Mouse (Mus musculus) embryonic stem cell, embryonic (primary cell): ENCODE data around the gene Kcnj1.

Experiments
- CTCF ChIA-PET, 4 experiments: fragments of 300-600 bp in 2 of 4; fragments of 350-600 bp in 2 of 4; sonication (Branson Sonifier 250); formaldehyde crosslinking; loops; one replicate each; lab custom pipeline; 2022; ENCODE audit warnings: inconsistent platforms in 2 of 4; lab: Charles Lee
- POLR2A ChIA-PET, 4 experiments: fragments of 300-600 bp in 2 of 4; fragments of 350-600 bp in 2 of 4; sonication (Branson Sonifier 250); formaldehyde crosslinking; loops; one replicate each; lab custom pipeline; 2022; ENCODE audit warnings: antibody characterized with exemption in 4 of 4, inconsistent platforms in 1 of 4; lab: Charles Lee

The Kcnj1 gene

GRCm38 (mm10) chr9:32384906-32385305 is 12.6 kb downstream of the Kcnj1 start:
- POLR2A ChIA-PET, result no interaction called here
- CTCF ChIA-PET, result interaction anchor here in 1 of 4 experiments (0.9 to 1.7 kb wide), 2 partner anchors 21 to 201 kb away, joined by 3 to 4 read pairs; no protein-coding TSS in a partner anchor

DNA sequence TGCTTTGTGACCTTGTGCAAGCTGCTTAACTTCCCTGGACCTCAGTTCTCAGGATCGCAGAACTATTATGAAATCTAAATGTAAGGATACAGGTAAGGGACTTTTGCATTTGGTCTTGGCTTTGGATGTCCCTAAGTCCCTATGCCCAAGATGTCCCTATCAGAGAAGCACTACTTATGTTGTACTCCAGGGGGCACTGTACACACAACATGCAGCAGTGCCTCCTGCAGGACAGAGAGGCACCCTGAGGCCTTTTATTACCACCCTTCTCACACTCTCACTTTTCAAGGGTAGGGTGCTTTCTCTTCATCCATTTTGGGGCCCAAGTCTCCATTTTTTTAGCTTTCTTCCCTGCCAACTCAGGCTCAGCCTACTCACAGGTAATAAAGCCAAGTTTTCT is 15.8 kb downstream of the Kcnj1 start:
- CTCF ChIA-PET, result interaction anchor here in 3 of 4 experiments (0.6 to 2.3 kb wide), 5 partner anchors 17 to 176 kb away, joined by 3 to 10 read pairs (median 3); no protein-coding TSS in a partner anchor
- POLR2A ChIA-PET, result no interaction called here

GRCm38 (mm10) chr9:32391092-32391491 is 18.8 kb downstream of the Kcnj1 start:
- ChIA-PET CTCF (interaction anchor here in 2 of 4 experiments (0.6 to 2.2 kb wide), 6 partner anchors 14 to 627 kb away, joined by 3 to 5 read pairs (median 4); no protein-coding TSS in a partner anchor), POLR2A (interaction anchor here in 1 of 4 experiments (0.9 kb wide), 1 partner anchor 19 kb away, joined by 3 read pairs; no protein-coding TSS in a partner anchor)

DNA sequence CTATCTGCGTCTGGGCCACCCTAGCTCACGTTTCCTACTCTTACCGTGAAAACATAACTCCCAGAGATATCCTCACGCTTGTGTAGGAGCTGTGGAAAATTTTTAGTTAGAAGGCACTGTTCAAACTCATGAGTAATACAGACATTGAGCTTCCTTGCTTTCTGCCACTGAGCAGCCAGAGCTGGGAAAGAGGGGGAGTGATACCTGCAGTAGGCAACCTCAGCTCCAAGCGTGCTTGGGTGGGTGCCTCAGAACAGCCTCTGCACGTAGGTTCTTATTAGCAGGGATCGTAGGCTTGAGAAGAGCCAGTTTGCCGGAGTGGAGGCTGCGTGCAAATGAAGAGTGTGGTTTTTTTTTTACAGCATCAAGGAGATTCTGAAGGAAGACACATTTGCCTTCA is 19.4 kb downstream of the Kcnj1 start:
- POLR2A ChIA-PET, result interaction anchor here in 1 of 4 experiments (0.6 kb wide), 1 partner anchor 397 kb away, joined by 3 read pairs; no protein-coding TSS in a partner anchor
- CTCF ChIA-PET, result interaction anchor here in 2 of 4 experiments (0.6 to 2.2 kb wide), 6 partner anchors 13 to 627 kb away, joined by 3 to 5 read pairs (median 4); no protein-coding TSS in a partner anchor

DNA sequence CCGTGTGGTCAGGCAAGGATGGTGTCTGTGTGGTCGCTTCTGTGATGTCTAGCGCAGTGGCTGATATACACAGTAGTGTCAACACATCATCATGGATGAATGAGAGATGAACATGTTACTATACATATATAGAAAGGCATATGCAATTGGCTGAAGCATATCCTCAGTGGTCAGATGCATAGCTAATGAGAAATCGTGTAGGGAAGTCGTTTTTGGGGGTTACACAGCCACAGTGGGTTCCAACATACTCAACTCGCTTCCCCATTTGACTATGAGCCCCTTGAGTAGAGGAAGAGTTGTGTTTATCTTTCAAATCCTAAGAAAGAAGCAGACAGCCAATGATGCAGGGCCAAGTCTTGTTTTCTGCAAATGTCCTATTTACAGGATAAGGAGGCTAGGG is 20.4 kb downstream of the Kcnj1 start:
- ChIA-PET POLR2A (no interaction called here), CTCF (interaction anchor here in 2 of 4 experiments (1.5 to 2.2 kb wide), 2 partner anchors 13 to 193 kb away, joined by 4 to 5 read pairs; no protein-coding TSS in a partner anchor)

DNA sequence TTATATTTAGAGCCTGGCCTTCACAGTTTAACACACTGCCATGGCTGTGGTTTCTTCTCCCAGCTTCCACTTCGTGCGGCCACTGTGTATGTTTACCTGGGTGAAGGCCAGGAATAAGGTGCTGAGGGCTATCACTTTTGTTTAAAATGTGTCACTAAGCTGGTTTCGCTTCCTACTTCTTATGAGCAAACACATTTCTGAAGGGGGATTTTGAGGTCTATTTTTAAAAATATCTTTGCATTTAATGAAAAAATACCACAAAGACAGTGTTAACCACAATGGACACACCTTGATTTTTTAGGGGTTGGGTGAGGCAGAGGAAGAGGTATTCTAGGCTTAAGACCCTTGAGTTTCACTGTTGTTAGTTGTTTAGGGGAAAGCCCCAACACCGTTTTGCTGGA is 22.5 kb downstream of the Kcnj1 start:
- CTCF ChIA-PET, result no interaction called here
- POLR2A ChIA-PET, result interaction anchor here in 2 of 4 experiments (0.5 to 0.7 kb wide), 2 partner anchors 10 to 191 kb away, joined by 3 to 5 read pairs; no protein-coding TSS in a partner anchor

DNA sequence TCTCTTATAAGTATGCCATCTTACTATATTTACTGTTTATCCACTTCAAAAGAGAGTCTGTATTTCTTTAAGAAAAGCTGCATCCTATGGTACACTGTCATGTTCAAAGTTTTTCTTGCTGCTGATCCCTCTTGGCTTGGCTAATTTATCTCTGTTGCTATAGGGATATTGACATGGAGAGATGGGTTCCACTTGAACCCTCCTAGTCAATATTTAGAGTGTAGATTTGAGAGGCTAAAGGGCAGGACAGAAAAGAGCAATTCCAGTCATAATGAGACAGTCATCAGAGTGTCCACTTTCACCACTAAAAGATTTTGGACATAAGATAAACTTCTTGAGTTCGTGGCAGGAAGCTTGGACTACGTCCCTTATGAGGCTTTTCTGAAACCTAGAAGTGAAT is 27.9 kb downstream of the Kcnj1 start:
- ChIA-PET POLR2A (no interaction called here), CTCF (no interaction called here)

DNA sequence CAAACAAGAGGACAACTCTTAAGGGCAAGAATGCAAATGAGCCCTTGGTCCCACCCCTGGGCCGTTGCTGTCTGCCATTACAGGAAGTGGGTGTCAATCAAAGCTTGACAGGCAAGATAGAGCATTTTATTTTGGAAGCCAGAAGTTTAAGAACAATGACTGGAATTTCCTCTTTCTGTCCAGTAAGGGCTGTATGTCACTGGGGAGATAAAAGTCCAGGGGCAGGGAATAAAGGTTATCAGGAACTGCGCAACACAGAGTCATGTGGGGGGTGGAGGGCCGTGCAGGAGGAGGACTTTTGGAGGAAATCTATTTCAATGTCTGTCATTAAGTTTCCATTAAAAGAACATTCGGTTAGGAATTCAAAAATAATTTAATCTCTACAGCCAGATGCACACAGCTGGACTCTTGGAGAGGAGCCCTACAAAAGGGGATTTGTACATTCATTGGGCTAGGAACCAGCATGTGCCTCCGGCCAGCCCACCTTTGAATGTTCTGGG is 28.4 kb downstream of the Kcnj1 start:
- POLR2A ChIA-PET, result no interaction called here
- CTCF ChIA-PET, result no interaction called here

DNA sequence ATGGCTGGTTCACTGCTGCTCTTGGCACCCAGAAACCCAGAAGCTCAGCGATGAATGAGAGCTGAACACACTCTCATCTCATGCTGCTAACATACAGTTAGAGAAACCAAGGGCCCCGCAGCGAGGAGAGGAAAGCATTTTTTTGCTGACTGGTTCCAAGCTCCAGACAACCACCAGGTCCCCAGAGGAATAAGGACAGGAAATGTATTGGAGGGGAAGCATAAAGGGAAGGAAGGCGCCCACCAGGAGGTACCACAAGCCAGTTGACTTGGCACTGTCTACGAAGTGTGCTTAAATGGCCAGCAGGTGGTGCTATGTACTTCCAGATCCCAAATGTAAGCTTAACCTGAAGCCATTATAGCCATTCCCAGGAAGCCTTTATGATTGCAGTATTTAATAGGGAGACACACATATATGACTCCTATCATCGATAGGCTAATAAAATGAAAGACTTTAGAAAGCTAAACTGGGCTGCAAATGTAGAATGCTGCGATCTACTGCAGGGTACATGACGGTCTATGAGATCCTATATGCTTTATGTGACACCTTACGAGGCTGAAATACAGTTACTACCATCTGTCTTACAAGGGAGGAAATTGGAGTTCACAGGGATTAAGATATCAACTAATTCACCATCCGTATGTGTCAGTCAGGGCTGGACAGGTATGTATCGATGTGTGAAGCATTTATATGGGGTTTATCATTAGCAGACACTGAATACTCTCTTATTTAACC is 33.1 kb downstream of the Kcnj1 start:
- ChIA-PET POLR2A (interaction anchor here in 3 of 4 experiments (0.6 to 1.2 kb wide), 6 partner anchors 11 to 291 kb away, joined by 3 read pairs; no protein-coding TSS in a partner anchor), CTCF (interaction anchor here (0.6 to 2.0 kb wide), 62 partner anchors 9 to 850 kb away, joined by 3 to 25 read pairs (median 4); partner anchors contain the start of gene Fli1 (in 1 of the 4))

DNA sequence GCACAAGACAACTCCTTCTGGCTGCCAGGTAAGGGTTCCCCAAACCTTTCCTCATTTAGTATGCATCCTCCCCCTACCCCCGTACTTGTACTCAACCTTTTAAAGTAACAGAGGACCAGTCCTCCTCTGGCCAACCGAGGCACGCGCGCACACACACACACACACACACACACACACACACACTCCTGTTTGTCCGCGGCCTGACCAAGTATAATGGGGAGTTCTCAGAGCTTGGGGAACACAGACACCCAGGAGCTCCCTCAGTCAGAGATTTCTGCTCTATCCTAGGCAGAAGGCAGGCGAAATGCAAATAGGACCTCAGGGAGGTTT is 36.4 kb downstream of the Kcnj1 start:
- CTCF ChIA-PET, result interaction anchor here in 2 of 4 experiments (0.6 to 1.4 kb wide), 3 partner anchors 41 to 816 kb away, joined by 3 to 5 read pairs (median 4); no protein-coding TSS in a partner anchor
- POLR2A ChIA-PET, result interaction anchor here (0.6 to 1.6 kb wide), 4 partner anchors 41 to 209 kb away, joined by 3 to 5 read pairs (median 3); no protein-coding TSS in a partner anchor

DNA sequence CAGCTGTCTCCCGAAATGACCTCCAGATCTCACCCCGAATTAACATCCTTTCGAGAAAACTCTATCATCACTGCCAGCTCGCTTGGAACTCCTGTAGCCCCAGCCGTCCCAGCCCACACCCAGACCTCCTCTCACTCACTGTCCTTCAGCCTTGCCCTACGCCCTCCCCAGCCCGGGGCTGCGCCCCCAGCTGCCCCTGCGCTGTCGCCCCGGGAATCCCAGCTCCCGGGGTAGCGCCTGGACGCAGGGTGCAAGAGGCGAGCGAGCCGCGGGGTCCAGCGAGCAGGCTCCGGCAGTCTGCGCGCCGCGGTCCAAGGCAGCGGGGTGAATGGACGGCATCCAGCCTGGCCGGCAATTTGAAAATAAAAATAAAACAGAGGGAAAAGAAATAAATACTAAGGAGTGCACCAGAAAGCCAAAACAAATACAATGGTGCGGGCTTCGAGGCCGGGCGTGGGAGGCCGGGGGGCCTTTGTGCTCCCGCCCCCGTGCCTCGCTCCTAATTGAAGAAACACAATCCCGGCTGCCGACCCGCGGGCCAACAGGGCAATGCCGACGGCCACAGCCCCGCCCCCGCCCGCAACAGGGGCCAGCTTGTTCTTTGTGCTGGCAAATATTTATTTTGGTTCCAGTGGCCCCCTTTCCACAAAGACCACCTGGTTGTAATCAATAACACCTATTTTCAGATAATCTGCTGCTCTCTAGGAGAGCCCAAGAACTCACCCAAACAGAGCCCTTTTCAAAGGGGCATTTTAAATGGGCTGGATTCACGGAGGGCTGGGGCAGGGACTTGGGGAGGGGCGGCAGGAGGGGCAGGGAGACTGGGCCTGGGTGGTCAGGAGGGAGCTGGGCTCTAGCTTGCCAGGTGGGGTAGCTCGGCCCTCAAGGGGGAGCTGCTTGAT is 37.0 kb downstream of the Kcnj1 start:
- ChIA-PET CTCF (interaction anchor here in 3 of 4 experiments (0.6 to 1.4 kb wide), 4 partner anchors 18 to 686 kb away, joined by 3 to 4 read pairs (median 4); no protein-coding TSS in a partner anchor), POLR2A (interaction anchor here (0.6 to 1.6 kb wide), 6 partner anchors 10 to 208 kb away, joined by 3 to 5 read pairs (median 3); no protein-coding TSS in a partner anchor)

DNA sequence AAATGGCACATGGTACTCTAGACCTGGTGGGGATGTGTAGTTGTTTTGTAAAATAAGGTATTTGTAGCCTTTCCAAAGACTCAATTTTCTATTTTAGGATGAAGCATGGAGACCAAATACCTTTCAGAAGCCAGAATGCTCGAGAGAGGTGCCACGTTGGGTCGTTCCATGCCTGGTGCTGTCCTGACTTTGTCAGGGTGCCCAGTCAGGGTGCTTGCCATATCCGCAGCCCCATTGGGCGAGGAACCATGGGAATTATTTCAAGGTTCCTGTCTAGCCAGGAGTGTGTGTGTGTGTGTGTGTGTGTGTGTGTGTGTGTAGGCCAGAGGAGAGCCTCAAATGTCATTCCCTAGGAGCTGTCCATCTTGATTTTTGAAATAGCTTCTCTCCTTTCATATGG is 38.4 kb downstream of the Kcnj1 start:
- POLR2A ChIA-PET, result interaction anchor here in 2 of 4 experiments (0.9 to 1.0 kb wide), 2 partner anchors 11 to 172 kb away, joined by 3 read pairs; no protein-coding TSS in a partner anchor
- CTCF ChIA-PET, result no interaction called here

- ChIA-PET CTCF (no interaction called here), POLR2A (no interaction called here)
These were observed 39.2 kb downstream of the Kcnj1 start for GRCm38 (mm10) chr9:32411507-32411906.

- POLR2A ChIA-PET, result no interaction called here
- CTCF ChIA-PET, result interaction anchor here in 1 of 4 experiments (0.5 kb wide), 1 partner anchor 665 kb away, joined by 3 read pairs; no protein-coding TSS in a partner anchor
These were observed 40.7 kb downstream of the Kcnj1 start for GRCm38 (mm10) chr9:32412836-32413580.

DNA sequence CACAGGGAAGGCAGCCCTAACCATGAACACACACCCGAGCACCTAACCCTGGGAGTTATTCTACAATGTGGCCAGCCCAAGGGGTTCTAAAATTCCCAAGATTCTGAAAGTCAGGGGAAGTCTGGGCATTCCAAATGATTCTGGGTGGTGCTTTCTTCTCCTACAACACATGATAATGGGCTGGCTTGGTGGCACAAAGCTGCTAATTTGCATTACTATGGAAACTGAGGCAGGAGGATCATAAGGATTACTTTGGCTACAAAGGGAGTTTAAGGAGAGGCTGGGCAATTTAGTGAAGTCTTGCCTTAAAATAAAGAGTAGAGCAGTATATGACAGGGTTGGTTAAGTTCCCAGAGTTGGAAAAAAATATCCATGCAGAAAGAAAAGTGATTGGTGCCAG is 42.7 kb downstream of the Kcnj1 start:
- ChIA-PET POLR2A (interaction anchor here in 2 of 4 experiments (0.6 to 1.2 kb wide), 4 partner anchors 31 to 84 kb away, joined by 3 to 5 read pairs (median 3); no protein-coding TSS in a partner anchor), CTCF (interaction anchor here in 1 of 4 experiments (1.5 kb wide), 1 partner anchor 10 kb away, joined by 5 read pairs; no protein-coding TSS in a partner anchor)

- CTCF ChIA-PET, result interaction anchor here (0.6 to 1.7 kb wide), 6 partner anchors 10 to 257 kb away, joined by 3 to 5 read pairs (median 4); no protein-coding TSS in a partner anchor
- POLR2A ChIA-PET, result interaction anchor here in 3 of 4 experiments (0.7 to 1.2 kb wide), 3 partner anchors 33 to 134 kb away, joined by 3 to 5 read pairs (median 4); no protein-coding TSS in a partner anchor
These were observed 43.7 kb downstream of the Kcnj1 start for GRCm38 (mm10) chr9:32415952-32416351.

- CTCF ChIA-PET, result no interaction called here
- POLR2A ChIA-PET, result no interaction called here
These were observed 45.3 kb downstream of the Kcnj1 start for GRCm38 (mm10) chr9:32417466-32418116.
